Mouse (Mus musculus): ENCODE measurements around the gene Iqch. TPM values are rescaled to one million over a fixed set of nuclear protein-coding genes. Genes with fewer than 3 reads are reported as not detected.
A peak's percentile ranks its signal among the peaks of the same experiment; 100 is the strongest.

Iqch gene
- polyA plus RNA-seq, 1 experiment from 2014 or later = 0.04 TPM

DNA sequence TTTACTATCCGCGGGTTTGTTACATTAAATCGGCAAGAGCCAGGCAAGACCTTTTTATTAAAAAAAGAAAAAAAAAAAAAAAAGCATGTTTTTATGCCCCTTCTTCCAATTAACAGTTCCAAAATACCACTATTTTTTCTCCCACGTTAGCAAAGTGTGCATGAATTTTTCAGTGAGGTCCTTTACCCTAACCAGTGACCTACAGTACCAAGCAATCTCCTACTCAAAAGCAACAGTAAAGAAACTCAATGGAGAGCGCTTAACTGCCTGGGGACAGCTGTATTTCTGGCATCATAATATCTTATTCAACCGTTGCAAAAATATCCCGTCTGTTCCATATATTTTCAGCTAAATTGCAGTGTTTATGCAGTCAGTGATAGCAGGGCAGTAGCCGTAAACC lies 224.1 kb downstream of the Iqch start:
- ATAC-seq (replicated peaks; ENCODE audit: low FRiP score) = no peak
- Histone ChIP-seq H3K27me3 (no peaks in the 10 kb centered on the region), H3K4me3 (replicated peaks) (peak overlapping the region; percentile 73), H3K36me3 (peaks cover 20% of the 10 kb centered on the region; the same call in 1 of the 2 replicates), H3K4me1 (peaks cover 29% of the 10 kb centered on the region), H3K4me2 (peak overlapping the region; percentile 86), H3K9me3 (replicated peaks) (no peaks in the 10 kb centered on the region), H3K9ac (peak overlapping the region; percentile 75), H3K27ac (peak overlapping the region; percentile 91)
- 15% methylated on average over 8 of the region's 8 CpGs for WGBS

DNA sequence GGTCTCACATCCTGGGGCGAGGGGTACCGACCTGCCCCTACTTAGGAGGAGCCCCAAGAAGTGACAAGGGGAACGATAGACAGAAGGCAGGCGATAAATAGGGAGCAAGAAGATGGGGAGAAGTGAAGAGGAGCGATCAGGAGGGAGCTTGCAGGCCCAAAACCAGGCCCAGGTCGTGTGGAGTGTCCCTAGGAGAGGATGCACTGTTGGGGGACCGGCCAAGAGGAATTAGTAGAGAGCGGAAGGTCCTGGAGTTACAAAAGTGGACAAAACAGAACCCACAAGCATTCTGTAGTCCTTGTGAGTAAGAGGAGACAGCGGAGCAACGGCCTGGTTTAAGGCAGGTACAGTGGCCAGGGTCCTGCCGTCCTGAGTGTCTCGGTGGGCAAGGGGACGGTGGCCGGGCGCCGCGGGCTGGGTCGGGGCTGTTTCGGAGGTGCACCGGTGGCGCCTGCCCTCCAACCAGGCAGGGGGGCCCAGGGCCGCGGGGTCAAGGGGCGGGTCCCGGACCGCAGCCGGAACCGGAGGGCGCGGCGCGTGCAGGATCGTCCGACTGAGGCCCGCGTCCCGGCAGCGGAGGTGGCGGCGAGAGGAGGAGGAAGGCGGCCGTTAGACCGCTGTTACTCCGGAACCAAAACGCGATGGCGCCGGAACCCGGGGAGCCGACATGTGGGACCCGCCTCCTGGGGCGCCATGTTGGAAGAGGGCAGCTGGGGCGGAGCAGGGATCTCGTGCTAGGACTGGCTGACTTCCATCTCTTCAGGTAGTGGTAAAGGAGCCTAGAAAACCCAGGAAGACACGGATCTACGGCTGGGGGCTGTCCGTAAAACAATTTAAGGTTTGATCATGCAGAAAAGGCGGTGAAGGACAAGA lies 224.8 kb downstream of the Iqch start, which contains the start of gene Map2k5:
Gene Map2k5, minus strand, starts transcription at position 633 of the 873 bp plus-strand sequence.
- ATAC-seq (replicated peaks; ENCODE audit: low FRiP score) = peak; percentile 95
- under 1% methylated on average over 58 of the region's 58 CpGs for WGBS
- H3K9me3 ChIP-seq (replicated peaks) = no peaks in the 10 kb centered on the region
- H3K4me2 ChIP-seq = peak within 1 kb of the TSS; percentile 86
- peak within 1 kb of the TSS; percentile 75 for H3K9ac ChIP-seq
- peaks cover 29% of the 10 kb centered on the region for H3K4me1 ChIP-seq
- peak within 1 kb of the TSS; percentile 73 for H3K4me3 ChIP-seq (replicated peaks)
- no peaks in the 10 kb centered on the region for H3K27me3 ChIP-seq
- peaks cover 21% of the 10 kb centered on the region; the same call in 1 of the 2 replicates for H3K36me3 ChIP-seq
- H3K27ac ChIP-seq = peak within 1 kb of the TSS; percentile 91

DNA sequence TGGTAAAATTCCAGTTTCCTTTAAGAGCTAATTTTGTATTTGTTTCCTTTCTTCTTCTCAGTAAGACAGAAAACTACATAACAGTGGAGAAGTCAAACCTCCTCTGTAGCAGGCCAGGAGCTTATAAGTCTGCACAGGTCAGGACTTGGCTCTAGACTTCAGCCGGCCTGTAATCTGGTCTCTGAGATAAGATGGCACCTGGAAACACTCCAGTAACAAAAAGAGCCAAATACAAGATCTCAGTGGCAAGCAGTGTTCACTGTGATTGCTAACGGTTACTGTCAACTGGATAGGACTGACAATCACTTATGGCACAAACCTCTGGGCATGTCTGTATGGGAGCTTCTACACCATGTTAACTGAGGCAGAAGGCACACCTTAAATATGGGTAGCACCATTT lies 229.0 kb downstream of the Iqch start:
- Histone ChIP-seq H3K9ac (no peak overlapping the region), H3K27me3 (no peaks in the 10 kb centered on the region), H3K36me3 (peaks cover 58% of the 10 kb centered on the region), H3K27ac (no peak overlapping the region), H3K4me1 (peaks cover 26% of the 10 kb centered on the region), H3K4me2 (no peak overlapping the region), H3K4me3 (replicated peaks) (no peak overlapping the region), H3K9me3 (replicated peaks) (no peaks in the 10 kb centered on the region)
- 80% methylated on average over 2 of the region's 2 CpGs for WGBS
- no peak for ATAC-seq (replicated peaks; ENCODE audit: low FRiP score)

DNA sequence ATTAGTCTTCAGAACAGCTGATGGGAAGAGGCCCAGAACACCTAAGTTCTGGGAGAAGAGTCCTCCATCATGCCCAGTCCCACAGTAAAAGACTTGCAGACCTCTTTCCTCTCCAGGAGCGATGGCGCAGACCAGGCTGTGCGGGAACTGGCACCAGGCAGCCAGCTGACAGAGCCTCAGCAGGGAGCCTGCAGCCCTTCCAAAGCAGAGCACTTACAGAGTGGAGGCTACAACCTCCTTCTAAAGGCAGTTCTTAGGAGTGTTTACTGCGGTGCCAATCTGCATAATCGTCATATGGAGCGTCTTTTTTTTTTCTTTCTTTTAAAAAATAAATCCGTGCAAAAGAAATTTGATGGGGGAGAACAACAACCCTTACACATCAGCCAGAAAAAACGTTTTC lies 229.8 kb downstream of the Iqch start:
- no peak for ATAC-seq (replicated peaks; ENCODE audit: low FRiP score)

More for the DNA sequence above, 229.8 kb downstream of the Iqch start:
- WGBS = 80% methylated on average over 8 of the region's 8 CpGs
- Histone ChIP-seq H3K4me2 (no peak overlapping the region), H3K36me3 (peaks cover 62% of the 10 kb centered on the region), H3K4me1 (peaks cover 24% of the 10 kb centered on the region), H3K27ac (no peak overlapping the region), H3K4me3 (replicated peaks) (no peak overlapping the region), H3K27me3 (no peaks in the 10 kb centered on the region), H3K9me3 (replicated peaks) (no peaks in the 10 kb centered on the region), H3K9ac (no peak overlapping the region)

Other genes with a start within 250 kb of the Iqch start
- gene Map2k5, start 224.6 kb downstream of the Iqch start, polyA plus RNA-seq (2015; fragmentation: Nextera tagmentation; extraction: Ambion mirVana) = 33.6 and 34.0 TPM in 2 replicates
- 53.2 and 57.6 TPM in 2 replicates for gene 2300009A05Rik, start 203.2 kb downstream of the Iqch start, polyA plus RNA-seq (2015; fragmentation: Nextera tagmentation; extraction: Ambion mirVana)
- gene Aagab, start 167 bp upstream of the Iqch start, polyA plus RNA-seq (2015; fragmentation: Nextera tagmentation; extraction: Ambion mirVana) = 32.7 and 33.3 TPM in 2 replicates
- gene Smad3, start 155.5 kb upstream of the Iqch start, polyA plus RNA-seq (2015; fragmentation: Nextera tagmentation; extraction: Ambion mirVana) = 25.0 and 26.5 TPM in 2 replicates